Mouse (Mus musculus) stomach, embryonic 16.5 days (tissue): Measurements from ENCODE around the gene Ank2. TPM values are rescaled to one million over a fixed set of nuclear protein-coding genes. Genes with fewer than 3 reads are reported as not detected.

ENCODE experiments used
- ATAC-seq: fragments of 200-750 bp; cut with Nextera tagmentation; 2 replicates; pipeline ENCODE4 v1.8.0; 2017; ENCODE audit warnings: moderate number of reproducible peaks, moderate TSS enrichment; ENCODE audit not compliant: insufficient read depth, low FRiP score
- H3K27ac ChIP-seq: fragments of 300-500 bp; sonication (generic); 2 replicates; pipeline ENCODE4 v1.5.1; 2014; ENCODE audit warnings: low read length
- H3K27me3 ChIP-seq: fragments of 300-500 bp; sonication (generic); 2 replicates; pipeline ENCODE4 v1.6.1; 2014; ENCODE audit warnings: low read length, control low read depth, mixed read lengths; ENCODE audit not compliant: control insufficient read depth, insufficient read depth
- H3K36me3 ChIP-seq: fragments of 300-500 bp; sonication (generic); 2 replicates; pipeline ENCODE4 v1.6.1; 2014; ENCODE audit warnings: low read length; ENCODE audit not compliant: control insufficient read depth, insufficient read depth
- H3K4me1 ChIP-seq: fragments of 300-500 bp; sonication (generic); 2 replicates; pipeline ENCODE4 v1.6.1; 2014; ENCODE audit warnings: low read length, control low read depth, mixed read lengths; ENCODE audit not compliant: control insufficient read depth, insufficient read depth
- H3K4me2 ChIP-seq: fragments of 300-500 bp; sonication (generic); 2 replicates; pipeline ENCODE4 v1.6.1; 2014; ENCODE audit warnings: low read depth, low read length, mixed read lengths
- H3K4me3 ChIP-seq: fragments of 300-500 bp; sonication (generic); replicated peaks from 2 replicates; pipeline ENCODE4 v1.5.1; 2014; ENCODE audit warnings: mild to moderate bottlenecking, low read length
- H3K9ac ChIP-seq: fragments of 300-500 bp; sonication (generic); 2 replicates; pipeline ENCODE4 v1.6.1; 2014; ENCODE audit warnings: low read length
- H3K9me3 ChIP-seq: fragments of 300-500 bp; sonication (generic); replicated peaks from 2 replicates; pipeline ENCODE4 v1.6.1; 2016; ENCODE audit warnings: low read length, control low read depth; ENCODE audit not compliant: control insufficient read depth
- WGBS: fragments of 180-500 bp; shearing (Covaris S2); extraction: QIAGEN DNeasy Blood & Tissue Kit; methylation state at CpG from one replicate; pipeline ENCODE4 v1.1.7; 2014; 5-methylcytosine and 5-hydroxymethylcytosine counted together
- polyA plus RNA-seq: library from polyadenylated mRNA; unstranded; fragments of >200 nt; fragmentation: Nextera tagmentation; extraction: Ambion mirVana; gene quantifications from 2 replicates; pipeline ENCODE4 v1.2.1, GENCODE M21; 2015

Ank2 gene
- polyA plus RNA-seq, 1 experiment from 2014 or later, result 40.0 TPM

DNA sequence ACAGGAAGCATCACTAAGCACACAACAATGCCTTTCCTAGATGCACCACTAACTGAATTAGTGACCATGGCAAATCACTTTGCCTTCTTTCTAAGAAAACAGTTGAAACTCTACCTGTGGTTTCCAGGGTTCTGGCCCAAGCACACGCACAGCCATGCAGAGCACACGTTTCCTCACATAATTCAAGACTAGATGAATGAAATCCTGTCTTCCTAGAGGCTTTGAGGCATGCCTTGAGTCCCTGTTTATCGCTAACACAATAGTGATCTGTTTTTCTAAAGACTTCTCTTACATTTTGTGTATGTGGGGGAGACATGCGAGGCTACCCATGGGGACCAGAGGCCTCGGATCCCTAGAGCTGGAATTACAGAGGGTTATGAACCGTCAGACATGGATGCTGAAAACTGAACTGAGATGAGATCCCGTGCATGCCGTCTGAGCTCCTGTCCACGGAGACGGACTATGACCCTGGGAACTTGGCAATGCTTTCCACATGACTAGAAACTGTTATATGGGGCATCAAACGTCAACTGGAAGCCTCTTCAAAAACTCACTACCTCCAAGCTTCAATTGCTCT, 256.8 kb downstream of the Ank2 start:
- 89% methylated on average over 11 of the region's 11 CpGs for WGBS
- no peaks in the 10 kb centered on the region for H3K9me3 ChIP-seq
- H3K36me3 ChIP-seq, result no peaks in the 10 kb centered on the region
- no peak overlapping the region for H3K4me2 ChIP-seq
- ATAC-seq, result no peak
- H3K9ac ChIP-seq, result no peak overlapping the region
- no peak overlapping the region for H3K27ac ChIP-seq
- no peaks in the 10 kb centered on the region for H3K27me3 ChIP-seq
- H3K4me1 ChIP-seq, result no peaks in the 10 kb centered on the region
- H3K4me3 ChIP-seq, result no peak overlapping the region

DNA sequence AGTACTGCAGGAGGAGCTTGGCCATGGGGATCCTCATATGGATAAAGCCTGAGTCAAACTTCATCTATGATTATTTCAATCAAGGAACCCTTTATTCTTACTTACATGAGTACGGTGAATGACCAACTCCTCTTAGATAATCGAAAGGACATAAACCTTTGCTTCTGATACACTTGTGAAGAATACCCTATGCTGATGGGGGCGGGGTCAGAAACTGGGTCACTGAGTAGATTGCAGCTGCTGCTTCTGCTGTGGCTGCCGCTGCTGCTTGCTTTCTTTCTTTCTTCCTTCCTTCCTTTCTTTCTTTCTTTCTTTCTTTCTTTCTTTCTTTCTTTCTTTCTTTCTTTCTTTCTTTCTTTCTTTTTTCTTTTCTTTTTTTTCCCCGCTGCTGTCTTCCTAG, 263.9 kb downstream of the Ank2 start:
- no peaks in the 10 kb centered on the region for H3K4me1 ChIP-seq
- no peak overlapping the region for H3K27ac ChIP-seq
- no peak overlapping the region for H3K4me3 ChIP-seq
- H3K4me2 ChIP-seq, result no peak overlapping the region
- WGBS, result 82% methylated on average over 5 of the region's 5 CpGs
- H3K27me3 ChIP-seq, result no peaks in the 10 kb centered on the region
- ATAC-seq, result no peak
- no peak overlapping the region for H3K9ac ChIP-seq
- no peaks in the 10 kb centered on the region for H3K36me3 ChIP-seq
- no peaks in the 10 kb centered on the region for H3K9me3 ChIP-seq

DNA sequence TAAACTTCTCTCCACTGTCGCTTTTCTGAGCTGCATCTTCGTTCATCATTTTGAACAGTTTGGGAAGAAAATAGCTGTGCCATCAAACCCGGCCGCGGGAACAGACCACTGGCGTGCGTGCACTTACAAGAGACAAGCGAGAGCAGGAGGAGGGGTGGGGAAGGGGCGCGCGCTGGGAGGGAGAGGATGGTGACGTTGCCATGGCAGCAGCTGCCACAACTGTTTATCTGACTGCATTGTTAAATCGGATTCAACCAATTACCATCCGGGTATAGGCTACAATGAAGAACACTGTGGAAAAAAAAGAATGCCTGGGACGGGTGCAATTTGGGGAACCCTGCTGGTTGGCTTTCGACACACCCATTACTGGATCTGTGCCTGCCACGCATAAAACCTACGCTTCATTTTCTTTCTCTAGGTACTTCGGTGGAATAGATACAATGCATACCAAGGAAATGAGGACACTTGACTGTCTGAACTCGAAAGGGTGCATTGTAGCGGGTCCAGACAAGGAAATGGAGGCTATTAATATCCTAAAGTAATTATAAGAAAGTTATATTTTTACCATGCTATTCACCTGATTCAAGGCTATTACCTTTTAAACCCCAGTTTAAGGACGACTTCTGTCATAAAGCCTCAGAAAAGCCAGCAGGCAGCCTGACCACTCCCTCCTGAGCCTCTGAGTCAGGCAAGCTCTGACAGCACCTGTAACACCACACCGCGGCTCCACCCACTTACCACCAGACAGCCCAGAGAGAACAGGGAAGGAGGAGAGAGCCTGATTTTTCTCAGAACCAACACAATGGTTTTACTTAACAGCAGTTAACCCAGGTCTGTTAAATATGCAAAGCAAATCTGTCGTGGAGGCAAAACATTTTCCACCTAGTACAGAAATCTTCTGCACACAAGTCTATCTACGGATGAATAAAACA, 273.1 kb downstream of the Ank2 start:
- no peak overlapping the region for H3K27ac ChIP-seq
- peak overlapping the region; percentile 35 for H3K4me3 ChIP-seq
- peak overlapping the region; percentile 40; the same call in 1 of the 2 replicates for H3K9ac ChIP-seq
- no peaks in the 10 kb centered on the region for H3K9me3 ChIP-seq
- no peaks in the 10 kb centered on the region for H3K36me3 ChIP-seq
- ATAC-seq, result peak; percentile 77; the same call in 1 of the 2 replicates
- peaks cover 15% of the 10 kb centered on the region for H3K4me1 ChIP-seq
- H3K27me3 ChIP-seq, result no peaks in the 10 kb centered on the region
- WGBS, result 3% methylated on average over 26 of the region's 26 CpGs
- peak overlapping the region; percentile 82 for H3K4me2 ChIP-seq

DNA sequence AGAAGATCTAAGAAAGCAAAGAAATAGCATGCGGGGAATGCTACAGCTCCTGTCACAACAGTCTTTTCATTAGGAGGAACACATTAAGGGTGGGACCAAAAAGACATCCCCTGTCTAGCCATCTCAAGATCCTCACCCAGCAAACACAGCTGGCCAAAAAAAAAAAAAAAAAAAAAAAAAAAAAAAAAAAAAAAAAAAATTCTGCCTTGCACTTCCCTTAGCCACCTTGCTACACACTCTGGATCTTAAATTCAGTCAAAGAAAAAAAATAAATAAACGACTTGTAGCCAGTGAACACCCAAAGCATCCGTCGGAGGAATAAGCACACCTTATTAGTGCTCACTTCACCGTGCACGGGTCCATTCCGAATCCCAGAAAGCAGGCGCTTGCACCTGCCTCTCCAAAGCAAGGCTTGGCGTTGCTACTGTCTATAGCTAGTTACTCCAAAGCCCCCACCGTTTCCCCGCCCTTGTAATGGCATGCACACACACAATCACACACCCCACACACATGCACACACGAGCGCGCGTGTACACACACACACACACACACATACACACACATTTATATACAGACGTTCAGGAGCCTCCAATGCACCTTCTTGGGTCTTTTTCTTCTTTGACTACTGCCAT, 273.9 kb downstream of the Ank2 start:
- Histone ChIP-seq H3K9me3 (no peaks in the 10 kb centered on the region), H3K27ac (no peak overlapping the region), H3K36me3 (no peaks in the 10 kb centered on the region), H3K27me3 (no peaks in the 10 kb centered on the region), H3K4me3 (peak overlapping the region; percentile 35), H3K4me1 (peaks cover 15% of the 10 kb centered on the region), H3K9ac (peak overlapping the region; percentile 40; the same call in 1 of the 2 replicates), H3K4me2 (peak overlapping the region; percentile 82)
- peak; percentile 41; the same call in 1 of the 2 replicates for ATAC-seq
- 14% methylated on average over 16 of the region's 16 CpGs for WGBS

DNA sequence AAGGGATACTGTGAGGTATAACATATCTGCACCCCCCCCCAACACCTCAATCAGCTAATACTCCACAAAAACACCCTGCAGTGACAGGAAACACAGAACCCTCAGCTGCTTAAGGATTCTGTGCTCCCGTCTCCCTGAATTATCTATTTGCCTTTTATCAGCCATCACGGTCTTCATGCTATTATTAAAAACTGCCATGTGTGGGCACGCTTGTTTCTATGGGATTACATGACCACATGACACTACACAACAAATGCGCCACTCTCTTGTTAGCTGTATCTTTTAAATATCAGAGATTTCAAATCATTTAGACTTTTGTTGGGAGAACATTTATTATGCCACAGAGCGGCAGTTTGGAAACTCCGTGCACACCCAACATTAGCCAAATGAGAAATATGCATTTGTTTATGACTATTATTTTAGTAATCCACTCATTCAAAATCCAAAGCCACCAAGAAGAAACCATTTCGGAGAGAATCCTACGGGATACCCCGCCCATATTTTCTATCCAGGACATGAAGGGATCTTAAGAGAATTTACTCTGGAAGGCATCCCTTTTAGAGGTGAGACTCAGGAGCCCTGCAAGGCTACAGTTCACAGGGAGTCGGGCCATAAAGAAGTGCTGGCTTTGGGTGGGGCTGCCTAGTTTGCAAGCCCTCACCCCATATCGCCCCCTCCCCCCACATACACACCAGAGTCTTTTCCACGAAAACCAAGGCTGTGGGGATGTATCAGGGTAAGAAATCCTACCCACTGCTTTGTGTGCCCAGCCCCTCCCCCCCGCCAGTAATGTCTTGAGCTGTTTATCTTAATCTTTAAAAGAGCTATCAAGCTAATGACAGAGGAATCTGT, 274.6 kb downstream of the Ank2 start:
- WGBS, result 66% methylated on average over 13 of the region's 13 CpGs
- Histone ChIP-seq H3K9ac (no peak overlapping the region), H3K4me3 (no peak overlapping the region), H3K27ac (no peak overlapping the region), H3K36me3 (no peaks in the 10 kb centered on the region), H3K4me1 (peaks cover 15% of the 10 kb centered on the region), H3K27me3 (no peaks in the 10 kb centered on the region), H3K9me3 (no peaks in the 10 kb centered on the region), H3K4me2 (no peak overlapping the region)
- no peak for ATAC-seq

DNA sequence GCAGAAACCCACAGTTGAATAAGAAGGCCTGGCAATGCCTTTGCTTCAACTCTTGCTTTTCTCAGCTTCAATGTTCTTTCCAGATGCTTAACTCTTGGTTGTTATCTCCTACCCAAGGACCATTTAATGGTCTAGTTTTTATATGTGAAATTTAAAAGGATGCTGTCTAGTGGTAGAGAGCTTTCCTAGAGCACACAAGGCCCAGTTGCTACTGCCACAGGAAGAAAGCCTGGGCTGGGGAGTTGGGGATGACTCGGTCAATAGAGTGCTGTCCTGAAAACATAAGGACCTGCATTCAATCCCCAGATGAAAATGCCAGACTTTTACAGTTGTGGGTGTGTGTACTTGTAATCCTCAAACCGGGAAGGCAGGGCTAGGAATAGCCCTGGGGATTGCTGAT, 277.1 kb downstream of the Ank2 start:
- Histone ChIP-seq H3K4me1 (peaks cover 15% of the 10 kb centered on the region), H3K9me3 (no peaks in the 10 kb centered on the region), H3K27me3 (no peaks in the 10 kb centered on the region), H3K4me3 (no peak overlapping the region), H3K4me2 (no peak overlapping the region), H3K27ac (no peak overlapping the region), H3K36me3 (no peaks in the 10 kb centered on the region), H3K9ac (no peak overlapping the region)
- 85% methylated on average over 2 of the region's 2 CpGs for WGBS
- ATAC-seq, result no peak

DNA sequence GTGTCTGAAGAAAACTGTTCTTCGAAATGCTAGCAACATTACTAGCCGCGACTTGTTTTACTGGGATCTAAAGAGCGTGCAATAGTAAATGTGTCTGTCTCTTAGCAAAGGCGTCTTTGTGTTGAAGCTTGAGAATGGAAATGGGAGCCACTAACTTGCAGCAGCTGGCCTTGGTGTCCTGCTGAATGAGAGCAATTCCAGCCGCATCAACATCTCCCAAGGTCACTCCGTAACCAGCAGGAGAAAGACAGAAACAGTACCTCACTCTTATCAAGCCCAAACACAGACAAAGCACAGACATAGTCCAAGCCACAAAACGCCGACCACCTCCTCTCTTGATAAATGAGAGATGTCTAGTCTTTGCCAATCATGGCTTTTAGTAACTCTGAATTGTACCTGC, 278.3 kb downstream of the Ank2 start:
- H3K4me3 ChIP-seq, result no peak overlapping the region
- ATAC-seq, result no peak
- no peak overlapping the region for H3K9ac ChIP-seq
- no peaks in the 10 kb centered on the region for H3K36me3 ChIP-seq
- H3K27me3 ChIP-seq, result no peaks in the 10 kb centered on the region
- H3K9me3 ChIP-seq, result no peaks in the 10 kb centered on the region
- H3K4me1 ChIP-seq, result peaks cover 9% of the 10 kb centered on the region
- H3K27ac ChIP-seq, result no peak overlapping the region
- WGBS, result 87% methylated on average over 9 of the region's 9 CpGs
- no peak overlapping the region for H3K4me2 ChIP-seq

DNA sequence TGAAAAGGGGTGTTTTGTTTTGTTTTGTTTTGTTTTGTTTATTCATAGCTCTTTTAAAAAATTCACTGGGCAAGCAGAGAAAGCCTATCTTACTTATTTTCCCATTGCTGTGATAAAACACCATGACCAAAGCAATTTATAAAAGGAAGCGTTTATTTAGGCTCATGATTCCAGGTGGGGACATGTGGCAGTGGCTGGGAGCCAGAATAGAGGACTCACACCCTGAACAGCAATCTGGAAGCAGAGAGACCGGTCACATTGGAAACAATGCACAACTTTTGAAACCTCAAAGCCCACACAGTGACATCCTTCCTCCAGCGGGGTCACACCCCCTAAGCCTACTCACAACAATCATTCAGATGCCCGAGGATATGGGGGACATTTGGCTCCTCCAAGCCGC, 285.6 kb downstream of the Ank2 start:
- Histone ChIP-seq H3K9ac (no peak overlapping the region), H3K9me3 (no peaks in the 10 kb centered on the region), H3K36me3 (no peaks in the 10 kb centered on the region), H3K27ac (no peak overlapping the region), H3K4me1 (0 out of 2 replicates have a peak, but pooled peaks cover 2% of the 10 kb centered on the region), H3K4me2 (no peak overlapping the region), H3K27me3 (no peaks in the 10 kb centered on the region), H3K4me3 (no peak overlapping the region)
- WGBS, result 57% methylated on average over 5 of the region's 5 CpGs
- no peak for ATAC-seq
